Mouse (Mus musculus) stomach, adult 2 months (tissue): ENCODE measurements around the gene Mier2. TPM values are rescaled to one million over a fixed set of nuclear protein-coding genes. Genes with fewer than 3 reads are reported as not detected.

Experiments
- polyA plus RNA-seq: library from polyadenylated mRNA; depleted of rRNA; stranded (reverse); fragments of >200 nt; gene quantifications from 2 replicates; pipeline ENCODE4 v1.2.3, GENCODE M21; 2012; rRNA removed

Mier2 gene
- polyA plus RNA-seq: 60.5 and 88.5 TPM in 2 replicates

GRCm38 (mm10) chr10:79554330-79555237 is at the start of gene Mier2:
TSS of gene Mier2 (minus strand) at chr10:79555199.

GRCm38 (mm10) chr10:79587061-79587751 is 32.2 kb upstream of the Mier2 start, which contains the start of gene Theg:
TSS of gene Theg (minus strand) at chr10:79587331.

GRCm38 (mm10) chr10:79533126-79533911 is 21.7 kb downstream of the Mier2 start, which contains the start of gene Plpp2:
TSS of gene Plpp2 (minus strand) at chr10:79533796.

Other genes with a start within 250 kb of the Mier2 start
- gene Vmn2r82, start 198.7 kb downstream of the Mier2 start, polyA plus RNA-seq: not detected in 2 replicates
- gene Vmn2r83, start 86.5 kb downstream of the Mier2 start, polyA plus RNA-seq: not detected in 2 replicates
- gene Plpp2, start 21.4 kb downstream of the Mier2 start, polyA plus RNA-seq: 78.7 and 106 TPM in 2 replicates
- gene Theg, start 32.1 kb upstream of the Mier2 start, polyA plus RNA-seq: not detected in 2 replicates
- 0.13 and 0.18 TPM in 2 replicates for gene C2cd4c, start 58.8 kb upstream of the Mier2 start, polyA plus RNA-seq
- gene Shc2, start 82.7 kb upstream of the Mier2 start, polyA plus RNA-seq: 1.6 TPM in 2 replicates
- not detected in 2 replicates for gene Odf3l2, start 90.5 kb upstream of the Mier2 start, polyA plus RNA-seq
- 2.3 and 3.5 TPM in 2 replicates for gene Madcam1, start 109.4 kb upstream of the Mier2 start, polyA plus RNA-seq
- gene Tpgs1, start 114.2 kb upstream of the Mier2 start, polyA plus RNA-seq: 46.3 and 70.6 TPM in 2 replicates
- 128 and 187 TPM in 2 replicates for gene Cdc34, start 127.0 kb upstream of the Mier2 start, polyA plus RNA-seq
- gene Gzmm, start 133.8 kb upstream of the Mier2 start, polyA plus RNA-seq: 0.40 and 0.49 TPM in 2 replicates
- gene Bsg, start 149.3 kb upstream of the Mier2 start, polyA plus RNA-seq: 297 and 403 TPM in 2 replicates
- 4.5 and 13.1 TPM in 2 replicates for gene Hcn2, start 161.4 kb upstream of the Mier2 start, polyA plus RNA-seq
- gene Polrmt, start 191.4 kb upstream of the Mier2 start, polyA plus RNA-seq: 31.4 and 34.4 TPM in 2 replicates
- 1.4 and 3.3 TPM in 2 replicates for gene Fgf22, start 199.9 kb upstream of the Mier2 start, polyA plus RNA-seq
- gene Rnf126, start 211.8 kb upstream of the Mier2 start, polyA plus RNA-seq: 95.5 and 175 TPM in 2 replicates
- 20.3 and 35.5 TPM in 2 replicates for gene Fstl3, start 222.1 kb upstream of the Mier2 start, polyA plus RNA-seq
- 0.06 TPM in 1 of 2 replicates, not detected in the other for gene Prss57, start 235.8 kb upstream of the Mier2 start, polyA plus RNA-seq
- gene Palm, start 238.4 kb upstream of the Mier2 start, polyA plus RNA-seq: 22.1 and 34.0 TPM in 2 replicates